Mouse (Mus musculus) lung, adult 2 months (tissue): ENCODE data around the gene Adgrl4. TPM values are rescaled to one million over a fixed set of nuclear protein-coding genes. Genes with fewer than 3 reads are reported as not detected.
A peak's percentile ranks its signal among the peaks of the same experiment; 100 is the strongest.

Source experiments
- DNase-seq: peaks from one replicate; pipeline ENCODE4 v3.0.0; 2022
- H3K4me1 ChIP-seq: fragments of 200-500 bp; 2 replicates; pipeline ENCODE4 v1.6.1; 2011; ENCODE audit warnings: low read length; ENCODE audit not compliant: control insufficient read depth, insufficient read depth
- H3K4me3 ChIP-seq: fragments of 200-500 bp; replicated peaks from 2 replicates; pipeline ENCODE3; 2011; ENCODE audit warnings: low read depth, mild to moderate bottlenecking, control low read depth, low read length; ENCODE audit errors: extremely low read depth
- CTCF ChIP-seq: fragments of 200-500 bp; IDR thresholded peaks from 2 replicates; pipeline ENCODE4 v1.5.1; 2011; ENCODE audit warnings: mild to moderate bottlenecking, low read length, control low read depth; ENCODE audit not compliant: insufficient read depth
- POLR2A ChIP-seq: fragments of 200-500 bp; IDR thresholded peaks from 2 replicates; pipeline ENCODE4 v1.6.1; 2011; ENCODE audit warnings: low read depth, mild to moderate bottlenecking, control low read depth, low read length, borderline replicate concordance; ENCODE audit errors: extremely low read depth
- WGBS: fragments of 180-500 bp; shearing (Covaris S2); methylation state at CpG from one replicate; pipeline ENCODE4 v1.1.7; 2018; 5-methylcytosine and 5-hydroxymethylcytosine counted together
- polyA plus RNA-seq: library from polyadenylated mRNA; depleted of rRNA; stranded (reverse); fragments of >200 nt; gene quantifications from 2 replicates; pipeline ENCODE4 v1.2.3, GENCODE M21; 2012

Gene Adgrl4
- polyA plus RNA-seq, 1 experiment = 76.9 TPM

GRCm38 (mm10) chr3:151557607-151558006, 119.9 kb downstream of the Adgrl4 start:
- no peak overlapping the region for H3K4me3 ChIP-seq
- WGBS = 64% methylated on average over 5 of the region's 5 CpGs
- H3K4me1 ChIP-seq = no peaks in the 10 kb centered on the region
- DNase-seq = no peak
- no peak for TF ChIP-seq POLR2A
- no peak for TF ChIP-seq CTCF

- H3K4me1 ChIP-seq = no peaks in the 10 kb centered on the region
- WGBS = 55% methylated on average over 4 of the region's 4 CpGs
- no peak for DNase-seq
- H3K4me3 ChIP-seq = no peak overlapping the region
- no peak for TF ChIP-seq POLR2A
- no peak for TF ChIP-seq CTCF
Measured at GRCm38 (mm10) chr3:151558374-151558773, 120.7 kb downstream of the Adgrl4 start.

DNA sequence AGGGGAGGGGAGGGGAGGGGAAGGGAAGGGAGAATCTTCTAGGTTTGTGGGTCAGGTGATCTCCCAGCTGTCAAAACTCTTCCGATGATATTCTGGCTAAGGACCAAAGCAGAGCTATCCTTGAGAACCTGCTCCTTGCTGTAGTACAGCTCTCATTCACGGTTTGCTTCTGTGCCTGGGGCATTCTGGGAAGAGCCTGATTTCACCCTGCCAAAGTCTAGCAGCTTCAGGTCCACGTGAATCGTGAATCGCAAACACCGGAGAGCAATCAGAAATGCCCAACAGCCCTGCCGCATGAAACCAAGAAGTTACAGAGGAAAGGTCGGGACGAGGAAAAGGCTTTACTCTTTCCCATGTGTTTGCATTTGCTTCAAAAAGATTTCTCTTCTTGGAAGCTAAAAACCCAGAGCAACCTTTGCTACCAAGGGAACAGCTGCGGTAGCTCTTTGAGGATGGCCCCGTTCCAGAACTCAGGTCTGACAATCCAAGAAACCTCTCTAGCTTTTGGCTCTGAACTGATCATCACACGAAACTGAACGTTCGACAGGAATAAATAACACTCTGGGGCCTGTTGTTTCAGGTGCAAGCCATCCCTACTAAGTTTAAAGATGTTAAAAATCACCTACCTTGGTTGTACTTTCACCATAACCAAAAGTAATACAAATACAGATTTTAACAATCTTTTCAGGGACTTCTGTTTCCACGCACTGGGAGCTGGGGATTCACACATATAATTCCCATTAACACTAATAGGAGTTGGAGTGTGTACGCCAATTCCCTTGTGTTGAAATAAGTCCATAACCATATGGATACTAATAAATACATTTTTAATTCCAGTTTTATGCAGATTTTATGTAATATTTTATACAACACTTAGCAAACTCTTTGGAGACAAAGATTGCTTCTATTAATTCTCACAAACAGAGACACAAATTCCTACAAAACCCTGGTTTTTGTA, 128.3 kb downstream of the Adgrl4 start:
- Histone ChIP-seq H3K4me3 (no peak overlapping the region), H3K4me1 (no peaks in the 10 kb centered on the region)
- no peak for TF ChIP-seq POLR2A
- no peak for TF ChIP-seq CTCF
- 61% methylated on average over 16 of the region's 16 CpGs for WGBS
- DNase-seq = no peak

DNA sequence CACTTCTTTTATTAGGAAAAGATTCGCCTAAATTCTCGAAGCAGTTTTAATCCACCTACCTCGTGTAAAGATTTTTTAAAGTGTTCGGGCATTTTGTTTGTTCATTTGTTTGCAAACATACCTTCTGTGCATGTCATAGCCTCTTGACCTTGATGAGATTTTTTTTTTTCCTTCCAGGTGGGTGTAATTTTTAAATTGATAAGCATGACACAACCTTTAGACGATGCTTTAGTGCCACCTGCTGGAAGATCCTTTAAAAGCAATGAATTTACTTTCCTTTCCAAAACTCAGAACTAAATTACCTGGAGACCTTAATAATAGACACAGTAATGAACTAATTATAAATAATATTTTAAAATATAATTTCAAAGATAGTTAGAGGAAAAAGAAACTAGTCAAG, 128.9 kb downstream of the Adgrl4 start:
- Histone ChIP-seq H3K4me3 (no peak overlapping the region), H3K4me1 (no peaks in the 10 kb centered on the region)
- TF ChIP-seq CTCF (peak; percentile 34; the same call in 1 of the 2 replicates), POLR2A (no peak)
- no peak for DNase-seq
- 48% methylated on average over 5 of the region's 5 CpGs for WGBS

DNA sequence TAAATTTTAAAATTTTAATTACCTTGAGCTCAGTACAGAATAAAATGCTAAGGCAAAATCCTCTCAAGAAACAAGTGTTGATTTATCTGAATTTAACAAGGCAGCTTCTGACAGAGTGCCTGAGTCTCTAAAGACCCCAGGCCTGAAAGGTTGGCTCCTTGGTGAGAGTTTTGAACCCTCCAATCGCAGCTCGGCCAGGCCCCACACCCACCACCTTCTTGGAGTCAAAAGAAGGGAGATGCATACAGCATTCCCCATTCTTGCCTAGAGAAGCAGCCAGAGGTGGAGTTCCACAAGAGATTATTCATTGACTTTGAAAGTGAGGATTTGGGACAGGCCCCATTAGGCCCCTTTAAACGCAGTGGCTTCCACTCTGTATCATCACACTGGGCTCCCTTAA, 129.9 kb downstream of the Adgrl4 start:
- DNase-seq = no peak
- TF ChIP-seq CTCF (no peak), POLR2A (no peak)
- Histone ChIP-seq H3K4me3 (no peak overlapping the region), H3K4me1 (no peaks in the 10 kb centered on the region)
- WGBS = 50% methylated on average over 3 of the region's 3 CpGs

- no peak for TF ChIP-seq CTCF
- TF ChIP-seq POLR2A = no peak
- WGBS = 82% methylated on average over 5 of the region's 5 CpGs
- DNase-seq = no peak
- no peaks in the 10 kb centered on the region for H3K4me1 ChIP-seq
- no peak overlapping the region for H3K4me3 ChIP-seq
Measured at GRCm38 (mm10) chr3:151572089-151572488, 134.4 kb downstream of the Adgrl4 start.

DNA sequence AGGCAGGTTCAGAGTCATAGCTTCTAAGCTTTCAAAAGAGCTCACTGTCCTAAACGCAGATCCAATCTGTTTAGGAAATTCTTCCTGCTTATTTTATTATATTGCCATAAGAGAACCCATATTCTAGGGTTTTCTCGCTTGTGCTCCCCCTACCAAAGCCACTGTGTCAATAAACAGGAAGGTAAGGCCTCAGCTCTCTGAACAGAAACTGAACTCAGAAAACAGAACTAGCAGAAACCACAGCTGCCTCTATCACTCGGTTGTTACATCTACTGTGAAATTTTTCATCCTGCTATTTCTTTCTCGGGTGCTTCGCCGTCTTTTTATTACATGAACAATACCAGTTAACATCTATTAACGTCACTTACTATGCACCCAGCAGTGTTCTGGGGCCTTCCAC, 137.6 kb downstream of the Adgrl4 start:
- no peak for TF ChIP-seq CTCF
- TF ChIP-seq POLR2A = no peak
- Histone ChIP-seq H3K4me1 (no peaks in the 10 kb centered on the region), H3K4me3 (no peak overlapping the region)
- WGBS = 69% methylated on average over 7 of the region's 7 CpGs
- DNase-seq = no peak

- Histone ChIP-seq H3K4me3 (no peak overlapping the region), H3K4me1 (no peaks in the 10 kb centered on the region)
- no peak for TF ChIP-seq CTCF
- TF ChIP-seq POLR2A = no peak
- 86% methylated on average over 3 of the region's 3 CpGs for WGBS
- DNase-seq = no peak
Measured at GRCm38 (mm10) chr3:151576155-151576554, 138.5 kb downstream of the Adgrl4 start.

GRCm38 (mm10) chr3:151591904-151592303, 154.2 kb downstream of the Adgrl4 start:
- H3K4me3 ChIP-seq = no peak overlapping the region
- no peak for DNase-seq

More at GRCm38 (mm10) chr3:151591904-151592303, 154.2 kb downstream of the Adgrl4 start:
- no peaks in the 10 kb centered on the region for H3K4me1 ChIP-seq
- TF ChIP-seq CTCF = no peak
